Mouse (Mus musculus): ENCODE measurements around the gene Olfr658. TPM values are rescaled to one million over a fixed set of nuclear protein-coding genes. Genes with fewer than 3 reads are reported as not detected.

Olfr658 gene
- total and polyA plus RNA-seq, 3 experiments: not detected

GRCm38 (mm10) chr7:104686201-104686600 lies 39.1 kb upstream of the Olfr658 start, which contains the start of gene Olfr661:
Gene Olfr661 (plus strand): TSS chr7:104686501.
- no peaks in the 10 kb centered on the region for H3K36me3 ChIP-seq (ENCODE audit: control insufficient read depth in 1 of 2, insufficient read depth in 2 of 2, low read length in 2 of 2)
- no peaks in the 10 kb centered on the region for H3K4me1 ChIP-seq (ENCODE audit: control insufficient read depth in 1 of 2, insufficient read depth in 2 of 2, low read length in 2 of 2)
- H3K9me3 ChIP-seq (replicated peaks; ENCODE audit: insufficient read depth, low read length): no peaks in the 10 kb centered on the region
- no peak within 1 kb of the TSS for H3K27ac ChIP-seq (ENCODE audit: control insufficient read depth, low read depth, low read length)
- H3K27me3 ChIP-seq (ENCODE audit: control insufficient read depth in 1 of 2, insufficient read depth in 2 of 2, low read length in 2 of 2): no peaks in the 10 kb centered on the region
- TF ChIP-seq SIN3A (IDR thresholded peaks at IDR 0.05; ENCODE audit: low read length) (no peak), E2F4 (IDR thresholded peaks at IDR 0.05; ENCODE audit: borderline replicate concordance, low read depth, low read length) (no peak), CHD1 (IDR thresholded peaks at IDR 0.05; ENCODE audit: low read depth, low read length) (no peak), ELF1 (IDR thresholded peaks at IDR 0.05; ENCODE audit: low read depth, low read length) (no peak), POLR2A (IDR thresholded peaks at IDR 0.05; ENCODE audit: control insufficient read depth in 1 of 2, insufficient read depth in 1 of 2, low read depth in 1 of 2, low read length in 2 of 2, poor library complexity in 1 of 2) (no peak), BHLHE40 (IDR thresholded peaks at IDR 0.05; ENCODE audit: borderline replicate concordance, low read depth, low read length) (no peak), GABPA (IDR thresholded peaks at IDR 0.05; ENCODE audit: low read depth, low read length) (no peak)
- DNase-seq (ENCODE audit: low read depth, low spot score): no peak
- no peak within 1 kb of the TSS for H3K4me3 ChIP-seq (ENCODE audit: control insufficient read depth in 1 of 2, insufficient read depth in 1 of 2, low read depth in 2 of 2, low read length in 2 of 2)
- no peak within 1 kb of the TSS for H3K9ac ChIP-seq (ENCODE audit: control insufficient read depth, low read depth, low read length, poor library complexity, severe bottlenecking)
- H3K79me2 ChIP-seq (ENCODE audit: control insufficient read depth, insufficient read depth, low read length, poor library complexity): no peaks in the 10 kb centered on the region

- TF ChIP-seq CHD1 (IDR thresholded peaks at IDR 0.05; ENCODE audit: low read depth, low read length) (no peak), SMC3 (IDR thresholded peaks at IDR 0.05; ENCODE audit: low read depth, low read length) (no peak), TBP (IDR thresholded peaks at IDR 0.05; ENCODE audit: low read depth, low read length) (no peak), ZMIZ1 (IDR thresholded peaks at IDR 0.05; ENCODE audit: low read depth, low read length) (no peak), RAD21 (IDR thresholded peaks at IDR 0.05; ENCODE audit: low read depth, low read length) (no peak), USF2 (IDR thresholded peaks at IDR 0.05; ENCODE audit: borderline replicate concordance in 1 of 2, insufficient read depth in 1 of 2, low read depth in 1 of 2, low read length in 2 of 2) (no peak), GABPA (IDR thresholded peaks at IDR 0.05; ENCODE audit: low read depth, low read length) (no peak), SIN3A (IDR thresholded peaks at IDR 0.05; ENCODE audit: low read length) (no peak), ZKSCAN1 (IDR thresholded peaks at IDR 0.05; ENCODE audit: low read depth, low read length) (no peak), MAFK (IDR thresholded peaks at IDR 0.05; ENCODE audit: borderline replicate concordance, low read depth, low read length) (no peak), POLR2AphosphoS5 (IDR thresholded peaks at IDR 0.05; ENCODE audit: borderline replicate concordance, low read depth, low read length) (no peak), MAZ (IDR thresholded peaks at IDR 0.05; ENCODE audit: low read depth, low read length) (no peak), ZC3H11A (IDR thresholded peaks at IDR 0.05; ENCODE audit: low read depth, low read length) (no peak), ZNF384 (IDR thresholded peaks at IDR 0.05; ENCODE audit: low read depth, low read length) (no peak)
- DNase-seq (ENCODE audit: low read depth, low spot score): no peak
- no peak within 1 kb of the TSS for H3K9ac ChIP-seq (ENCODE audit: control insufficient read depth, low read depth, low read length, poor library complexity, severe bottlenecking)
- H3K36me3 ChIP-seq (ENCODE audit: control insufficient read depth in 1 of 2, insufficient read depth in 2 of 2, low read length in 2 of 2): no peaks in the 10 kb centered on the region
- H3K27ac ChIP-seq (ENCODE audit: control insufficient read depth, low read depth, low read length): no peak within 1 kb of the TSS
- no peaks in the 10 kb centered on the region for H3K9me3 ChIP-seq (replicated peaks; ENCODE audit: insufficient read depth, low read length)
- no peaks in the 10 kb centered on the region for H3K4me1 ChIP-seq (ENCODE audit: control insufficient read depth in 1 of 2, insufficient read depth in 2 of 2, low read length in 2 of 2)
- no peak within 1 kb of the TSS for H3K4me3 ChIP-seq (ENCODE audit: control insufficient read depth in 1 of 2, insufficient read depth in 1 of 2, low read depth in 2 of 2, low read length in 2 of 2)
- H3K79me2 ChIP-seq (ENCODE audit: control insufficient read depth, insufficient read depth, low read length, poor library complexity): no peaks in the 10 kb centered on the region
- no peaks in the 10 kb centered on the region for H3K27me3 ChIP-seq (ENCODE audit: control insufficient read depth in 1 of 2, insufficient read depth in 2 of 2, low read length in 2 of 2)
These were observed 19.3 kb upstream of the Olfr658 start, which contains the start of gene Olfr659 for GRCm38 (mm10) chr7:104666453-104666852. Gene Olfr659 (plus strand): TSS chr7:104666753.

Data from MEL (cell line).